Mouse (Mus musculus): ENCODE measurements at regions not wholly inside any gene's neighbourhood (a gene's known extent, or its start where the extent isn't known, plus 50 kb on each side); places are given as distances from the start of the nearest gene placed in this dataset.

DNA sequence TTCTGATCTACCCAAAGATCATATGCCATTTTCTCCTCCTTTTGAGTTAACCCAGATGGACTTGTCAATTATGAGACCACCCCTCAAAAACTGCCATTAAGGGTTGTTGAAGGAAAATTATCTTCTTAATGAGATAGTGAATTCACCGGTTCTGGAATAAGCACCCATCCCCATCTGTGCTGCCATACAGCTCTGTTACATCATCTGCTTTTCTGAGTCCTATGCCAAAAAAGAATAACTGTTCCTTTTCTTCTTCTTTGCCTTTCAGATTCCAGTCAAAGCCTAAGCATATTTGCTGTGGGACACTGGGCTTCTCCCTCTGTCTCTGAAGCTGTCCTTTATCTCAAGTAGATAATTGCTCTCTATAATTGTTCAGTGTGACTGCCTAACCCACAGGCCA, 93.1 kb upstream of the Tacr3 start:
- Histone ChIP-seq H3K9ac (replicated peaks; ENCODE audit: low read depth) (no peak overlapping the region), H3K27ac (ENCODE audit: low read length) (no peak overlapping the region), H3K36me3 (ENCODE audit: insufficient read depth, low read length) (no peaks in the 10 kb centered on the region), H3K4me3 (ENCODE audit: low read depth, low read length) (no peak overlapping the region), H3K27me3 (replicated peaks; ENCODE audit: insufficient read depth, low read length) (no peaks in the 10 kb centered on the region), H3K4me2 (replicated peaks; ENCODE audit: low read depth, low read length) (no peak overlapping the region), H3K9me3 (ENCODE audit: low read length) (no peaks in the 10 kb centered on the region), H3K4me1 (ENCODE audit: insufficient read depth, low read depth, low read length) (no peaks in the 10 kb centered on the region)
- no peak for ATAC-seq
- WGBS: 62% methylated on average over 1 of the region's 1 CpGs
- DNase-seq (ENCODE audit: low spot score): no peak
- TF ChIP-seq CTCF (IDR thresholded peaks at IDR 0.05): no peak
- no peak for TF ChIP-seq EP300 (IDR thresholded peaks at IDR 0.05)

DNA sequence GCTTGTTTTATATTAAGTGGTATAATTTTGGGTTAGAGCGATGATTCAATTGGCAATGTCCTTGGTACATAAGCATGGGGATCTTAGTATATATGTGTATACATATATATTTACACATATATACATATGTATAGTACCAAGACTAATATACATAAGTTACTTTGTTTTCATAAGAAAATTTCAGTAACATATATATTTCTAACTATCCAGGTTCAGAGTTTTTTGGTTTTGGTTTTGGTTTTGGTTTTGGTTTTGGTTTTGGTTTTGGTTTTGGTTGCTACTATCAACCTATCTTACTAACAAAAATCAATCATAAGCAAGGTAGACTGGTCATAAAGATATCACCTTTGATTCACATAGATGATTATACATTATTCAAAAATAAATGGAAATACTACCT, 67.7 kb upstream of the Tacr3 start:
- TF ChIP-seq CTCF (IDR thresholded peaks at IDR 0.05) (no peak), EP300 (IDR thresholded peaks at IDR 0.05) (no peak)
- DNase-seq (ENCODE audit: low spot score) (no peak), ATAC-seq (no peak)
- Histone ChIP-seq H3K27me3 (replicated peaks; ENCODE audit: insufficient read depth, low read length) (no peaks in the 10 kb centered on the region), H3K9me3 (ENCODE audit: low read length) (no peaks in the 10 kb centered on the region), H3K4me3 (ENCODE audit: low read depth, low read length) (no peak overlapping the region), H3K4me1 (ENCODE audit: insufficient read depth, low read depth, low read length) (no peaks in the 10 kb centered on the region), H3K27ac (ENCODE audit: low read length) (no peak overlapping the region), H3K36me3 (ENCODE audit: insufficient read depth, low read length) (no peaks in the 10 kb centered on the region), H3K9ac (replicated peaks; ENCODE audit: low read depth) (no peak overlapping the region), H3K4me2 (replicated peaks; ENCODE audit: low read depth, low read length) (no peak overlapping the region)
- WGBS: 95% methylated on average over 1 of the region's 1 CpGs

DNA sequence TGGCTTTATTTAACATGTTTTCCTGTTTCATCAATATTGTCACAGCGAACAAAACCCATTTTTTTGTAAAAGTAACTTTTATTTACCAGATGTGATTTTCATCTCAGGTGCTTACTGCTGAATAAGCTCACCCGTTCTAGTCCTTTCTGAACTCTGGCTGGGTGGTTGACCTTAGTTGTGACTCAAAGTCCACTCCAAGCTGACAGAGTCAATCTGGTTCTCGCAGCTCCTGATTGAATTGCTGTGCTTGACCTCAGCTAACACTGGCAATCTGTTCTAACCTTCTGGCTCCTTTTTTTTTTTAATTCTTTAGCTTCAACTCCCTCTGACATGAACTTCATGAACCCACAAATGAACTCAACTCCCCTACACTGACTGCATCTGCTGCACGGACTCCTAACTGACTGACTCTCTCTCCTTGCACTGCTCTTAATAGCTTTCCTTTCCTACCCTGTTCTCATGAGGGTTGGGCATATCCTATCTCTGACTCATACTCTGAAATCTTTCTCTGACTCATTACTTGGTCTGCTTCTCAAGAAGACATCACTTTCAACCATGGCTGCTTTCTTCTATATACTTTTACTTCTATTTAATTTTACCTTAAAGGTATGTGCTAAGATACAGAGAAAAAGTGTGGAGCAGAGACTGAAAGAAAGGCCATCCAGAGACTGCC, 65.4 kb upstream of the Tacr3 start:
- WGBS: 66% methylated on average over 4 of the region's 4 CpGs
- Histone ChIP-seq H3K36me3 (ENCODE audit: insufficient read depth, low read length) (no peaks in the 10 kb centered on the region), H3K9me3 (ENCODE audit: low read length) (no peaks in the 10 kb centered on the region), H3K27ac (ENCODE audit: low read length) (no peak overlapping the region), H3K4me1 (ENCODE audit: insufficient read depth, low read depth, low read length) (no peaks in the 10 kb centered on the region), H3K4me3 (ENCODE audit: low read depth, low read length) (no peak overlapping the region), H3K9ac (replicated peaks; ENCODE audit: low read depth) (no peak overlapping the region), H3K27me3 (replicated peaks; ENCODE audit: insufficient read depth, low read length) (no peaks in the 10 kb centered on the region), H3K4me2 (replicated peaks; ENCODE audit: low read depth, low read length) (no peak overlapping the region)
- DNase-seq (ENCODE audit: low spot score): no peak
- ATAC-seq: no peak
- TF ChIP-seq CTCF (IDR thresholded peaks at IDR 0.05) (no peak), EP300 (IDR thresholded peaks at IDR 0.05) (no peak)
